Mouse (Mus musculus): ENCODE measurements around the gene Krt86. TPM values are rescaled to one million over a fixed set of nuclear protein-coding genes. Genes with fewer than 3 reads are reported as not detected.

Krt86 gene
- not detected in 2 replicates for polyA plus RNA-seq (2015; fragmentation: Nextera tagmentation; extraction: Ambion mirVana)

GRCm38 (mm10) chr15:101472952-101473528 lies at the start of gene Krt86:
Krt86 (plus strand) TSS chr15:101473478.

GRCm38 (mm10) chr15:101438555-101438954 lies 34.7 kb upstream of the Krt86 start, which contains the start of gene Krt87:
Krt87 (minus strand) TSS chr15:101438804.

GRCm38 (mm10) chr15:101447444-101447843 lies 25.8 kb upstream of the Krt86 start, which contains the start of gene Krt88:
Krt88 (plus strand) TSS chr15:101447744.

GRCm38 (mm10) chr15:101463651-101464050 lies 9.6 kb upstream of the Krt86 start, which contains the start of gene Krt81:
Krt81 (minus strand) TSS chr15:101463751.

DNA sequence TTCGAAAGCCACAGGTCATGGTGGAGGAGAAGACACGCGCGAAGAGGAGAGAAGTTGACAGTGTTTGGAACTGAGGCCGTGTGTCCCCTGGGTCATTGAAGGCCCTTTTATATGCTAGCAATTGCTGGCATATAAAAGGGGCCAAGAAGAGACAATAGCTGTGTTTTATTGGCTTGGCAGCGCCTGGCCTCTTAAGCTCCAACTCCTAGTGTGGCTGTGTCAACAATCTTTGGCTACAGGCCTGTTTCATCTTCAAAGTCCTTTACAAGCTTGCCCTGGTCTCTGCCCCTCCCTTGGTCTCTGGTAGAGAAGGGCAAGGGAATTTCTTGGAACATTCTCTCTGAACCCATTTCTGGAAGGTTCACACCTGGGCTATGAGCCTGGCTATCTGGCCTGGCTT lies 18.2 kb downstream of the Krt86 start, which contains the start of gene Krt83:
Krt83 (minus strand) TSS at position 82 of the 400 bp plus-strand sequence.

DNA sequence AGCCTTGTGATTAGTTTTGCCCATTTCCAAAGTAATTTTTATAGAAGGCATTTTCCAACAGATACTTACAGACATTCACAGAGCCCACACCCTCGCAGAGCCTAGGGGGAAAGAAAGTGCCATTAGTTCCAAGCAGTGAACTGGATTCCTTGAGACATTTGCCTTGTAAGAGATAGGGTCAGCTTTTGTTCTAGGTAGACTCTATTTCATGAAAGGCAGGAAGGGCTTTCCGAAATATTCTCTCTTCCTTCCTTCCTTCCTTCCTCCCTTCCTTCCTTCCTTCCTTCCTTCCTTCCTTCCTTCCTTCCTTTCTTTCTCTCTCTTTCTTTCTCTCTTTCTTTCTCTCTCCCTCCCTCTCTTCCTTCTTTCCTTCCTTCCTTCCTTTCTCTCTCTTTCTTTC lies 43.9 kb downstream of the Krt86 start, which contains the start of gene Gm49425:
Gm49425 (minus strand) TSS at position 101 of the 400 bp plus-strand sequence.

Other genes with a start within 250 kb of the Krt86 start
- gene Grasp, start 249.3 kb upstream of the Krt86 start, polyA plus RNA-seq (2015; fragmentation: Nextera tagmentation; extraction: Ambion mirVana), result 4.2 and 4.8 TPM in 2 replicates
- 23.0 and 31.2 TPM in 2 replicates for gene Nr4a1, start 219.2 kb upstream of the Krt86 start, polyA plus RNA-seq (2015; fragmentation: Nextera tagmentation; extraction: Ambion mirVana)
- 47.9 and 48.0 TPM in 2 replicates for gene Atg101, start 189.2 kb upstream of the Krt86 start, polyA plus RNA-seq (2015; fragmentation: Nextera tagmentation; extraction: Ambion mirVana)
- 0.65 and 0.87 TPM in 2 replicates for gene 6030408B16Rik, start 180.3 kb upstream of the Krt86 start, polyA plus RNA-seq (2015; fragmentation: Nextera tagmentation; extraction: Ambion mirVana)
- gene Krt80, start 103.3 kb upstream of the Krt86 start, polyA plus RNA-seq (2015; fragmentation: Nextera tagmentation; extraction: Ambion mirVana), result 2.1 and 3.3 TPM in 2 replicates
- gene Krt7, start 62.4 kb upstream of the Krt86 start, polyA plus RNA-seq (2015; fragmentation: Nextera tagmentation; extraction: Ambion mirVana), result 0.15 and 0.24 TPM in 2 replicates
- gene Krt87, start 34.7 kb upstream of the Krt86 start, polyA plus RNA-seq (2015; fragmentation: Nextera tagmentation; extraction: Ambion mirVana), result 0.05 TPM in 1 of 2 replicates, not detected in the other
- gene Krt88, start 25.7 kb upstream of the Krt86 start, polyA plus RNA-seq (2015; fragmentation: Nextera tagmentation; extraction: Ambion mirVana), result not detected in 2 replicates
- not detected in 2 replicates for gene Krt81, start 9.7 kb upstream of the Krt86 start, polyA plus RNA-seq (2015; fragmentation: Nextera tagmentation; extraction: Ambion mirVana)
- not detected in 2 replicates for gene Krt83, start 18.0 kb downstream of the Krt86 start, polyA plus RNA-seq (2015; fragmentation: Nextera tagmentation; extraction: Ambion mirVana)
- not detected in 2 replicates for gene Gm49425, start 43.8 kb downstream of the Krt86 start, polyA plus RNA-seq (2015; fragmentation: Nextera tagmentation; extraction: Ambion mirVana)
- not detected in 2 replicates for gene Krt84, start 59.3 kb downstream of the Krt86 start, polyA plus RNA-seq (2015; fragmentation: Nextera tagmentation; extraction: Ambion mirVana)
- gene Krt82, start 77.2 kb downstream of the Krt86 start, polyA plus RNA-seq (2015; fragmentation: Nextera tagmentation; extraction: Ambion mirVana), result not detected in 2 replicates
- gene Krt90, start 89.5 kb downstream of the Krt86 start, polyA plus RNA-seq (2015; fragmentation: Nextera tagmentation; extraction: Ambion mirVana), result not detected in 2 replicates
- gene Krt75, start 100.4 kb downstream of the Krt86 start, polyA plus RNA-seq (2015; fragmentation: Nextera tagmentation; extraction: Ambion mirVana), result not detected in 2 replicates
- not detected in 2 replicates for gene Gm5414, start 154.7 kb downstream of the Krt86 start, polyA plus RNA-seq (2015; fragmentation: Nextera tagmentation; extraction: Ambion mirVana)
- gene Gm5478, start 173.9 kb downstream of the Krt86 start, polyA plus RNA-seq (2015; fragmentation: Nextera tagmentation; extraction: Ambion mirVana), result not detected in 2 replicates
- not detected in 2 replicates for gene Krt6b, start 206.8 kb downstream of the Krt86 start, polyA plus RNA-seq (2015; fragmentation: Nextera tagmentation; extraction: Ambion mirVana)
- not detected in 2 replicates for gene Krt6a, start 220.8 kb downstream of the Krt86 start, polyA plus RNA-seq (2015; fragmentation: Nextera tagmentation; extraction: Ambion mirVana)
- gene Krt5, start 239.4 kb downstream of the Krt86 start, polyA plus RNA-seq (2015; fragmentation: Nextera tagmentation; extraction: Ambion mirVana), result 40.5 TPM in 1 of 2 replicates, not detected in the other